Mouse (Mus musculus): ENCODE measurements around the gene Ngp. TPM values are rescaled to one million over a fixed set of nuclear protein-coding genes. Genes with fewer than 3 reads are reported as not detected.

Ngp gene
- polyA plus RNA-seq, 2 experiments = 1.5 to 5.9 TPM

DNA sequence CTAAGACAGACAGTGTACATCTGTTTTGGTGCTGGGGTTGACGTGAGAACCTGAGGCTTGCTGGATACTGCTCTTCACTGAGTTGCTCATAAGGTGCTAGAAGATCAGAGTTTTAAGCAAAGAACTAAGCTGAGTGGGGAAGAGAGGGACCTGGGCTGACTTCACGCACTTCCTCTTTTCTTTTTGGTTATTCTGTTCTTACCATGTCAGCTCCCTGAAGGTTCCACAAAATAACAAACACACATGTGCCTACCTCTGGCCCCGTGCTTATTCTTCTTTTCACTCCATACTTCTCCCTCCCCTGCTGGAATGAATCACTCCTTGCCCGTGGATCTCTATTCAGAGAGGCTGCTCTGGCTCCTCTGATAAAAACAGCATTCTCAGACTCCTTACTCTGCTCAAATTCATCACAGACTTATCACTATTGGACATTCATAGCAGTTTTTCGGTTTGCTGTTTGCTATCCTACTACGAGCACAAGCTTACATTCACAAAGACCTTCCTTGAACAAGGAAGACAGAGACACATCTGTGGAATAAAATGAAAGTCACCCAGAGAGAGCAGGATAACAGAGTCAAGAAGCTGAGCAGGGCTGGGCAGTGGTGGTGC is 44.5 kb downstream of the Ngp start:
- TF ChIP-seq POLR2A (IDR thresholded peaks at IDR 0.05; ENCODE audit: borderline replicate concordance, extremely low read depth, insufficient read depth, insufficient read length) = no peak
- ATAC-seq (ENCODE audit: low FRiP score, low read depth) (no peak), DNase-seq (ENCODE audit: low spot score) (no peak)
- Histone ChIP-seq H3K27ac (replicated peaks; ENCODE audit: low read depth, low read length) (no peak overlapping the region), H3K4me3 (replicated peaks; ENCODE audit: low read length) (no peak overlapping the region), H3K9ac (ENCODE audit: low read depth, low read length, severe bottlenecking) (no peak overlapping the region), H3K4me1 (ENCODE audit: control insufficient read depth, insufficient read depth, low read length) (no peaks in the 10 kb centered on the region), H3K9me3 (ENCODE audit: control insufficient read depth, low read length) (no peaks in the 10 kb centered on the region), H3K4me2 (replicated peaks; ENCODE audit: low read depth, low read length, severe bottlenecking) (no peak overlapping the region), H3K36me3 (ENCODE audit: control insufficient read depth, insufficient read depth, low read length) (peaks cover 7% of the 10 kb centered on the region), H3K27me3 (ENCODE audit: control insufficient read depth, insufficient read depth, low read length) (no peaks in the 10 kb centered on the region)
- WGBS = 92% methylated on average over 6 of the region's 6 CpGs

DNA sequence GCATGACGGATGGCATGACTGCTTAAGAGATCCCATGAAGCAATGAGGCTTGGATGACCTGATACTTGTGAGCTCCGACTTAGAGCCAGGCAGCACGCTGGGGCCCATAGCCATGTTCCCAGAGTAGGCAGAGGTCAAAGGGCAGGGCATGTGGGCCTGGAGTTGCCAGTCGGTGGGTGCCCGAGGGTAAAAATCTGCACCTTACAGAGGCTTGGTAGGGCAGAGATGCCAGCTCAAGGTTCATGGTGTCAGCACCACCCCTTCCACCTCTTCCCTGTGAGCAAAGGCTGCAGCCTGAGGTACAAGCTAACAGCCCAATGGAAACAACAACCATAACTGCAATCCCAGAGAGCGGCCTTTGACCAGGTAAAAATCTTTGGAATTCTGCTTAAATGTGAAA is 45.8 kb downstream of the Ngp start:
- ATAC-seq (ENCODE audit: low FRiP score, low read depth) (no peak), DNase-seq (ENCODE audit: low spot score) (no peak)
- Histone ChIP-seq H3K9ac (ENCODE audit: low read depth, low read length, severe bottlenecking) (no peak overlapping the region), H3K4me3 (replicated peaks; ENCODE audit: low read length) (no peak overlapping the region), H3K36me3 (ENCODE audit: control insufficient read depth, insufficient read depth, low read length) (peaks cover 7% of the 10 kb centered on the region), H3K9me3 (ENCODE audit: control insufficient read depth, low read length) (no peaks in the 10 kb centered on the region), H3K4me2 (replicated peaks; ENCODE audit: low read depth, low read length, severe bottlenecking) (no peak overlapping the region), H3K27me3 (ENCODE audit: control insufficient read depth, insufficient read depth, low read length) (no peaks in the 10 kb centered on the region), H3K27ac (replicated peaks; ENCODE audit: low read depth, low read length) (no peak overlapping the region), H3K4me1 (ENCODE audit: control insufficient read depth, insufficient read depth, low read length) (no peaks in the 10 kb centered on the region)
- WGBS = 91% methylated on average over 6 of the region's 6 CpGs
- TF ChIP-seq POLR2A (IDR thresholded peaks at IDR 0.05; ENCODE audit: borderline replicate concordance, extremely low read depth, insufficient read depth, insufficient read length) = no peak

DNA sequence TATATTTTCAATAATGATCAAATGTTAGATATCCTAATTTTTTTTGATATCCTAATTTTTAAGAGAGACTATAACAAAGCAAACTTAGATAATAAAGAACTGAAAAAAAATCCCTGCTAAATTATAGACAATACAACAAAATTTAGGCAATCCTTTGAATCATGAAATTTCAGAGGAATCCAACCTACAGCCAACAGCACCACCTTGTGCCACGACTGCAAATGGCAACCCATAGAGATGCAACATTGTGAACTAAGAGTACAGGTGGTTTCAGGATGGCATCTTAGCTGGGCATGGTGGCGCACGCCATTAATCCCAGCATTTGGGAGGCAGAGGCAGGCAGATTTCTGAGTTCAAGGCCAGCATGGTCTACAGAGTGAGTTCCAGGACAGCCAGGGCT is 46.6 kb downstream of the Ngp start:
- H3K4me1 ChIP-seq (ENCODE audit: control insufficient read depth, insufficient read depth, low read length) = no peaks in the 10 kb centered on the region
- 85% methylated on average over 3 of the region's 3 CpGs for WGBS
- H3K4me2 ChIP-seq (replicated peaks; ENCODE audit: low read depth, low read length, severe bottlenecking) = no peak overlapping the region
- no peaks in the 10 kb centered on the region for H3K9me3 ChIP-seq (ENCODE audit: control insufficient read depth, low read length)
- H3K27ac ChIP-seq (replicated peaks; ENCODE audit: low read depth, low read length) = no peak overlapping the region
- no peak for ATAC-seq (ENCODE audit: low FRiP score, low read depth)
- peaks cover 7% of the 10 kb centered on the region for H3K36me3 ChIP-seq (ENCODE audit: control insufficient read depth, insufficient read depth, low read length)
- no peaks in the 10 kb centered on the region for H3K27me3 ChIP-seq (ENCODE audit: control insufficient read depth, insufficient read depth, low read length)
- no peak overlapping the region for H3K4me3 ChIP-seq (replicated peaks; ENCODE audit: low read length)
- no peak overlapping the region for H3K9ac ChIP-seq (ENCODE audit: low read depth, low read length, severe bottlenecking)
- TF ChIP-seq POLR2A (IDR thresholded peaks at IDR 0.05; ENCODE audit: borderline replicate concordance, extremely low read depth, insufficient read depth, insufficient read length) = no peak
- no peak for DNase-seq (ENCODE audit: low spot score)

Other genes starting within 250 kb of the Ngp start
- gene Cspg5, start 176.0 kb upstream of the Ngp start, polyA plus RNA-seq (2012; rRNA removed) = 10.0 and 11.0 TPM in 2 replicates
- gene Cspg5, start 176.0 kb upstream of the Ngp start, polyA plus RNA-seq (2014; fragmentation: Nextera tagmentation; extraction: Ambion mirVana) = 6.4 and 7.6 TPM in 2 replicates
- gene Elp6, start 114.6 kb upstream of the Ngp start, polyA plus RNA-seq (2012; rRNA removed) = 36.1 and 43.4 TPM in 2 replicates
- gene Elp6, start 114.6 kb upstream of the Ngp start, polyA plus RNA-seq (2014; fragmentation: Nextera tagmentation; extraction: Ambion mirVana) = 25.3 and 25.8 TPM in 2 replicates
- 30.3 and 36.9 TPM in 2 replicates for gene Scap, start 86.5 kb upstream of the Ngp start, polyA plus RNA-seq (2012; rRNA removed)
- gene Scap, start 86.5 kb upstream of the Ngp start, polyA plus RNA-seq (2014; fragmentation: Nextera tagmentation; extraction: Ambion mirVana) = 28.4 and 33.5 TPM in 2 replicates
- 44.5 and 53.2 TPM in 2 replicates for gene Ptpn23, start 11.5 kb upstream of the Ngp start, polyA plus RNA-seq (2012; rRNA removed)
- 18.5 and 22.4 TPM in 2 replicates for gene Ptpn23, start 11.5 kb upstream of the Ngp start, polyA plus RNA-seq (2014; fragmentation: Nextera tagmentation; extraction: Ambion mirVana)
- 21.0 and 23.9 TPM in 2 replicates for gene Klhl18, start 56.9 kb downstream of the Ngp start, polyA plus RNA-seq (2012; rRNA removed)
- gene Klhl18, start 56.9 kb downstream of the Ngp start, polyA plus RNA-seq (2014; fragmentation: Nextera tagmentation; extraction: Ambion mirVana) = 11.0 and 11.7 TPM in 2 replicates
- 0.94 and 1.1 TPM in 2 replicates for gene Kif9, start 57.2 kb downstream of the Ngp start, polyA plus RNA-seq (2012; rRNA removed)
- 0.77 and 1.2 TPM in 2 replicates for gene Kif9, start 57.2 kb downstream of the Ngp start, polyA plus RNA-seq (2014; fragmentation: Nextera tagmentation; extraction: Ambion mirVana)
- gene Setd2, start 112.8 kb downstream of the Ngp start, polyA plus RNA-seq (2012; rRNA removed) = 86.3 and 86.5 TPM in 2 replicates
- gene Setd2, start 112.8 kb downstream of the Ngp start, polyA plus RNA-seq (2014; fragmentation: Nextera tagmentation; extraction: Ambion mirVana) = 52.7 and 58.0 TPM in 2 replicates
- 40.0 and 53.8 TPM in 2 replicates for gene Nradd, start 204.7 kb downstream of the Ngp start, polyA plus RNA-seq (2012; rRNA removed)
- 28.1 and 30.4 TPM in 2 replicates for gene Nradd, start 204.7 kb downstream of the Ngp start, polyA plus RNA-seq (2014; fragmentation: Nextera tagmentation; extraction: Ambion mirVana)
- gene Nbeal2, start 234.4 kb downstream of the Ngp start, polyA plus RNA-seq (2012; rRNA removed) = 8.4 and 9.4 TPM in 2 replicates
- gene Nbeal2, start 234.4 kb downstream of the Ngp start, polyA plus RNA-seq (2014; fragmentation: Nextera tagmentation; extraction: Ambion mirVana) = 3.2 and 3.3 TPM in 2 replicates
- gene Ccdc12, start 236.8 kb downstream of the Ngp start, polyA plus RNA-seq (2012; rRNA removed) = 72.2 and 83.8 TPM in 2 replicates
- gene Ccdc12, start 236.8 kb downstream of the Ngp start, polyA plus RNA-seq (2014; fragmentation: Nextera tagmentation; extraction: Ambion mirVana) = 102 and 123 TPM in 2 replicates